Mouse (Mus musculus) adrenal gland, adult 2 months (tissue): ENCODE measurements at regions not wholly inside any gene's neighbourhood (a gene's known extent, or its start where the extent isn't known, plus 50 kb on each side); places are given as distances from the start of the nearest gene placed in this dataset.

Experiments
- DNase-seq: peaks from one replicate; pipeline ENCODE4 v3.0.0; 2021

DNA sequence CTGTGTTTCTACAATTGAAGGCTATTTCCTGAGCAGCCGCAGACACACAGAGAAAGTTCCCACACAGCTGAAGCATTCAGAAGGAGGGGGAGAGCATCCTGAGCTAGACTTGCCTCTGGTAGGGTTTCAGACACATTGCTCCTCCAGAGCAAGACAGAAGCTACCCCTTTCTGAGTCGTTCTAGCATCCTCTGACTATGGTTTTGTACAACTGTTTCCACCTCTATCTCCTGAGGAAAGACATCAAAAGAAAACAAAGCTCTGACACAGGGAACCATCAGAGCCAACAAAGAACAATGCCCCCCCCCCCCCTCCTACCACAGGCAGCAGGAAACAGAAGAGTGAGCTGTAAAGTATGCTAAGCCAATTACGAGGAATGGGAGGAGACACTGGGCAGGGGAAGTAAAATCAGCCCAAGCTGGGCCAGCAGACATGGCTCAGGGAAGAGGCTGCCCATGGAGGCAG is 132.3 kb upstream of the Atp2b1 start:
- DNase-seq, result no peak

DNA sequence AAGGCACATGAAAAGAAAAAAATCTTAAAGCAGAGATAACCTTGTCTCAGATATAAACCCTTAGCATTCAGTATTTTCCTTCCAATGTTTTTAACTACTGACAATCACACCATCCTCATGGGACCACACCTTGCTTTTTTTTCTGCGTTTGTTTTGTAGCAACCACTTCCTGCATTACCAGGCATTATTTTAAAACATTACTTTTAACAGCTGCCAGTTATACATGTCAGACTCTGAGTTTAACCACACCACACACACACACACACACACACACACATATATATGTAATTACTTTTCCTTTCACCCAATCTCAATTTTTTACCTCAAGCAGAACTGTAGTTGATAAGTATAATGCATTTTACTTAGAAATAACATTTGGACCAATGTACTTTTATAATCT is 128.8 kb upstream of the Atp2b1 start:
- DNase-seq, result no peak

DNA sequence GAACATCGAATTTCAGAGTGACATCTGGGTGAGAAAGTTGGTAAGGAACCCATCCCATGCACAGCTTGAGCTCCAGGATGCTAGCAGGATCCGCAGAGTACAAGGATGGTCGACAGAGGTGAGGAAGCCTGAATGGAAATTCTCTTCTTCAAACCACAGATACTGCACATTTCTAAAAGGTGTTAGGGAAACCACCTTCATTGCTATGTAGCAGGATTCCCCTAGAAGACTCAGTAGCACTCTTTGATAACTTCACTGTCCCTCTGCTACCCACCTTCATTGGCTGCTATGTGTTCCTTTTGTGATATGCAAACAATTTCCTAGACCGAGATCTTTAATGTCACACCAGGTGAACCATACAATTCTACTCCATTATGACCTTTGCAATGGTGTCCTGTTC is 128.1 kb upstream of the Atp2b1 start:
- no peak for DNase-seq

DNA sequence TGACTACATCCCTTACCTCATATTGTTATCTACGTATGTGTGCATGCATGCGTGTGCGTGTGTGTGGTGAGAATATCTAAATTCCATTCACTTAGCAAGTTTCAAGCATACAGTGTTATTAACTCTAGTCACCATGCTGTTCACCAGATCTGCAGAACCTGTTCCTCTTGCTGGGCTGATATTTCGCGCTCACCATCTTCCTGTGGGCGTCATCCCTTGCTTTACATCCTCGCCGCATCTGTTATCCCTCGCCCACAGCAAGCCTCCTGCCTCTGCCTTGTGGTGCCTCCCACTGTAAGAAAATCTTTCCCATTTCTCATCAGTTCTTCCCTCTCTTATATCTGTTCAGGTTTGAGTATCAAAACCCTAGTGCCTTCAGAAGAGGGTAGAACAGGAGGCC is 124.4 kb upstream of the Atp2b1 start:
- DNase-seq, result no peak

DNA sequence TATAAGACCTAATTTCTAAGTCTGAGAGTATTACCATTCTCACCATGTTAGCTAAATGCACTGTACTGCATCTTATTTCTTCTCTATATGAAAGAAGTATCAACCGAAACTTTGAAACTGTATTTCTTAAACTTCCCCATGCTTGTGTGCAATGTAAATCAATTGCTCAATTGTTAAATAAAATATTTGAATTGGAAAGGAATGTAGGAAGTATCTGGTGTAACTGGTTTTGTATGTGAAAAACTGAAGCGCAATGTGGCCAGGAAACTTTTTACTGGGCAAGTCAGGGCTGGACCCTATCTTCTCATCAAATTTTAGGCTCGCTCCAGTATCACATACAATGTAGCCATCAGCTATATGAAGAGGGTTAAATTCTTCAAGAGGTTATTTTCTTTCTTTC is 123.8 kb upstream of the Atp2b1 start:
- no peak for DNase-seq

DNA sequence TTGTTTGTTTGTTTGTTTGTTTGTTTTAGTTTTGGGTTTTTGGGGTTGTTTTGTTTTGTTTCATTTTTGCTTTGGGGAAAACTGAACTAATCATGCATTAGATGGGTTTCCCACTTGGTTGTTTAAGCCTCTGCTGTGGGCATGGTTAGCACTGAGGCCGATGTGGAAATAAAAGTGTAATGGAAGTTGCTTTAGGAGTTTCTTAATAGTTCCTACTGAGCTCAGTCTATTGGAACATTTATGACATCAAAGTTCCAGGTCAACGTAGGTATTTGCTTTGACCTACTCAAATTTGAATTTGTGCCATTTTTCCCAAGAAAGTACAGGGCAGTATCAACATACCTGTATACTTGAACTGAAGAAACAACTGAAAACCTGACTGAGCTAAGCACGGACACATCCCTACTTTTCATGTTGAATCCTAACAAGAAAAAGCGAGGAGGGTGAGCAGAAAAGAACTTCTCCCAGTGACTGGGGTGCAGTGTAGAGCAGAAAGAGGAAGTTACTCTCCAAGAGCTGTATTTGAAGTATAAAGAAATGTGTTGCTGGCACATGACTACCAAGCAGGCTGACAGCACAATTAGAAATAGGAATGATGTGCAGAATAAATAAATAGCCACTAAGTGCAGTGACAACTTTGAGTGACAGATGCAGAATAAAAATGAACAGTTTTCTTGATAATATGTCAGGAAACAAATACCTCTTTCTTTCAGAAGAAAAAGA is 122.0 kb upstream of the Atp2b1 start:
- no peak for DNase-seq

DNA sequence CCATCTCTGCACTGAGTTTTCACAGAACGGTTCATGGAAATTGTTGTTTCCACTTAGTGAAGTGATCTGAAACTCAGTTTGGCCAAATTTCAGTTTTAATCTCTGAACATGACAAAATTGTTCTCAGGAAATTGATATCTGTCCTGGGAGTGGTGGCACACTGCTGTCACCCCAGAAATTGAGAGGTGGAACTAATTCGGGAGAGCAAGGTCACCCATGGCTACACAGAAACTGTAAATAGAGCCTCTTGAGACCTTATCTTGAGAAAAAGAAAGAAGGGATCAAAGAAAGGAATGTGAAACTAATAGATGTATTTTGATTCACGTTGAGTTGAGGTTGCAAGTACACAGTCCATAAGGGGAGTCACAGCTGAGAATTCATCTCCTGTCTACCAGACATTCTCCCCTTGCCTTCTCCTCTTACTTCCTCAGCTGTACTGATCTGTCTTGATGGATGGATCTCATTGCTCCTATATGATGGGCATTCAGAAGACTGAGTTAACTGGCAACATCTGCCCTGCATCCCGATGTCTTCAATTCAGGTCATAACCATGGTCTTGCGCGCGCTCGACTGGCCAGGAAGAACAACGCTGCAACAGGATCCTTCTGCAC is 120.2 kb upstream of the Atp2b1 start:
- DNase-seq, result no peak

DNA sequence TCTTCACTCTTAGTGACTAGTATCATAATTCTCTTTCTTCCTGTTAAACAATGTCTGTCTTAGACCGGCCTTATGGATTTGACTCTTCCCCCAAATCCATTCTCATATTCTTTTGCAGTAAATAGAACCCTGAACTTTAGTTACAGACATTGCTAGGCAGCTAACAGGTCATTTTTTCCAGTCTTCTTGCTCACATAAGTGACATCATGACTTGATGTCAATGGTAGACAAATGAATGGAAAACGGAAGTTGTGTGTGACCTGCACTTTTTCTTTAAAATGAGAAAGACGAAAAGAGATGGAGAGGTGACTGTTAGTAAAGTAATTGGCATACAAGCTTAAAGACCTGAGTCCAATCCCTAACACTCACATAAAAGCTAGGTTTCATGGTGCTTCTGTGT is 118.2 kb upstream of the Atp2b1 start:
- DNase-seq, result no peak

DNA sequence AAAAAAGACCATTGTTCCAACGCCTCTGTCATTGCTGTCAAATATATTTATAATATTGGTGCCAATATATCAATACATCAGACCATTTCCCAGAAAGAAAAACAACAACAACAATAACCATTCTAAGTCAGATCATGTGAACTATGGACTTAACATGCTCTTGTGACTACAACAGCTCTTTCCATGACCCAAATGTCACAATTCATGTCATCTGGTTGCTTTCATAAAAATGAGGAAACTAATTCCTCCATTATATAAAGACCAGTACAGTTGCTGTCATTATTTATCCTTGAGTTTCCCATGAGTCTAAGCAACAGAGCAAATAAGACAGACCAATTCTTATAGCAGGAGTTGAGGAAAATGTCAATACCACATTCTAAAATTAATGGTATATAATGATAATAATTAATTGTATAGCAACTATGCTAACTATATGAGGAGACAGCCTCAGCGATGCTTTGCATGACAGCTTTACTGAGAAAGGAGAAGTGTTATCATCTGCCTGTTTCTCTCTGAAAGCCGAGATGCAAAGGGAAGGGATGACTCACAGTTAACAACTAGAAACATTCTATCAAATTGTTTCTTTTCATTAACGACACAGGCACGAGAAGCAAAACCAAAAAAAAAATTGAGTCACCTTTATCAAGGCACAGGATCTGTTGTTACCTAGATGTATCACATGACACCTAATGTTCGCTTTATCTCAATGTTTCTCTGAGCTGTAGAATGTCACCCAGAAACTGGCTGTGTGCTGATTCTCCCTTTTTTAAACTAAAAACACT is 115.4 kb upstream of the Atp2b1 start:
- no peak for DNase-seq

DNA sequence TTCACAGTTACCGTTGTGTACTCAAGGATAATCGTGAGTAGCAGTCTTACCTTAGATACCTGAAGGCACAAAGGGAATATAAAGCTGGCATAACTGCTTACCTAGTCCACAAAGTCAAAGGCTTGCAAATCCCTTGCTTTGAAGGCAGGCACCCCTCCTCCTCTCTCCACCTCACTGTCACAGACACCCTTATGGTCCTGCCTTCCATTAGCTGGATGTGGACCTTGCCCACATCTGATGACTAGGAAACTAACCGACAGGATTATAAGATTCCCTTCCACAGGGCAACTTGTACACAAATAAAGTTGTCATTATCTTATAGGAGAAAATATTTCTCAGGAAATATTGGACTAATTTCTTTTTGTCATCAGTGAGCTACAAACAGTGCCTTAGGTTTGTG is 114.4 kb upstream of the Atp2b1 start:
- no peak for DNase-seq

DNA sequence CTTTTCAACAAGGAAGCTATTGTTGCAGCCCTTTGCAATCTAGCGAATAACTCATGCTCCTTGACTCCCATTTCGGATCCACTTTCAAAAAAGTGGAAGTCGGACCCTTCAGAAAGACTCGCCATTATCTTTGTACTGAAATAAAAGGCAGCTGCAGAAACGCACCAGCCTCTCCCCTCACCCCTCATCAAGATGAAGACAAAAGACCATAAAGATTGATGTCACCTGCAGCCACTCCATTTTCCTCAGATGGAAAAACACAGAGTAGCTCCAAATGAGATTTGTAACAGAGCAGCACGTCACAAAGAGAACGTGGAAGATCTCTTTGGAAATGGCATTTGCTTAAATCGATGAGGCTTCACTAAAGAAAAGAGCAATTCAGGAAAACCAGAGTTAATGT is 113.3 kb upstream of the Atp2b1 start:
- DNase-seq, result no peak

DNA sequence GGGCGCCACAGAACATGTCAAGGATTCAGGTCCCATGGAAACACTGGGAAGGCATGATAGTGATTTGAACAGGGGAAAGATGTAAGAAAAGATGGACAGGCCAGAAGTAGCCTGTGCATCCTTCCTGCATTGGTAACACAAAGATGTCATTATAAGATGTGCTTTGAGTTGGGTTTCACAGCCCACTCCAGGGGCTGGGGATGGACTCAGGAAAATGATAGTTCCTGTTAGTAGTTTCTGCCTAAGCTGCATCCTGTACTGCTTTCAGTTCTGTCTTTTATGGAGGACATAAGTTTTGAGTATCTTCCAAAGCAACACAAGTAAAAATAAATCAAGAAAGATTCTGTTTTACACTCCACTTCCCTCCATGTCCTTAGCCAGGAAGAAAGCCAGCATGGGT is 109.2 kb upstream of the Atp2b1 start:
- DNase-seq, result no peak

DNA sequence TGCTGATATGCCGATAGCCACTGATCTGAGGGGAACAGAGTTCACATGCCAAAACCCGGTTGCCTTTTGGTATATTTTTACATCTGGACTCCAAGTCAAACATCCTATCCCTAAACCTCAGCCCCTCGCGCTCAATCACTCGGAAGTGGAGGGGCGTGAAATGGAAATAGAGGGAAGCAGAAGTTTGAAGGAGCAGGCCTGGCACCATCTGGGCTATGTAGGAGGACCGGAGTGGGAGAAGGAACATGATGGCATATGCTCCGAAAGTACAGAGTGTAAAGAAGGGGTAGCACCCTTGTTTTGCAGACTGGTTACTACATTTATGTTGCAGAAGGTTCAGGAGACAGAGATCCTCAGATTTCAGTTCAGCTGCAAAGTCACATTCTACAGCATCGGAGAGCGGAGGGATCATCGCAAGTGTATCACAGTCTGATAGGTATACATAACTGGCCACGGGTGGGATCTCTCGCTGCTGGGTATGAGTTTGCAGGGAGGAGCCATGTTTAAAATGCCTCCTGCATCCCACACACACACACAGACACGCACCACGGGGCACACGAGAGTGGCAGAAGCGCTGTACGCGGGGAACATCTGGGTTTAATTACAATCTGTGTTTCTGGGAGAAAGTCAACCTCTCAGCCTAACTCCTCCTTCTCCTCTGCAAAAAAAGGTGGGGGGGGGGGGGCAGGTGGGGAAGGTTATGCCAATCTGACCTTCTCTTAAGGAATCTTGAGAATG is 107.2 kb upstream of the Atp2b1 start:
- no peak for DNase-seq

DNA sequence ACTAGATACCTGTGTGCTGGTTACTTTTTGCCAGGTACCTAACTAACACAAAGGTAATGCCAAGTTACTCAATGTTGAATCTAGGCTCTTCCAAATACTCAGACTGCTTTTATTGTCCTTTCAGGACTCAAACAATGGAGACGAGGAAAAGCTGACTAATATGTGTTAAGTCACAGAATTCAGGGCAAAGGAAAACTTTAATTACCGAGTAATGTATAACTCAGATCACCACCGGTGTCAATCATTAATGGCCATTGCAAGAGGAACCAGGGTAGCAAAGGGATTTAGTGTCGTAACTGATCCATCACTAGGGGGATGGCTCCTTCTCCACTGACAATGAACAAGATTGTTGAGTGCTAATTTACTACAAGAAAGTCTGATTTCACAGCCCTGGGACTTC is 105.6 kb upstream of the Atp2b1 start:
- DNase-seq, result no peak

DNA sequence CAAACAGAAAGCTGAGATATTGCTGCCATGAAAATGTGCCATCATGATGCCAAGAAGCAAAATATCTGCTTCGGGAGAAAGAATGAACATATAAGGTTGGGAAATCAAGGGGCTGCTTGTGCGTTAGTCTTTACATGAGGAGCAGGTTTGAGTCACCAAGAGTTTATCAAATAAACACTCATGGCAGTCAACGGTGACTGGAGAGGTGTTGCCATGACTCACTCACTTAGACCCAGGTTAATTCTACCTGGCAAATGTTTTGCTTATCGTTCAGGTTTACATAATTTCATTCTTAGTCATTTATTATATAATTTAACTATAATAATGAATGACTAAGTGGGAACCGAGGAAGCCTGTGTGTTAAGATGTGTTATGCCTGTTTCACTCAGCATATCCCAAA is 85.2 kb upstream of the Atp2b1 start:
- no peak for DNase-seq

DNA sequence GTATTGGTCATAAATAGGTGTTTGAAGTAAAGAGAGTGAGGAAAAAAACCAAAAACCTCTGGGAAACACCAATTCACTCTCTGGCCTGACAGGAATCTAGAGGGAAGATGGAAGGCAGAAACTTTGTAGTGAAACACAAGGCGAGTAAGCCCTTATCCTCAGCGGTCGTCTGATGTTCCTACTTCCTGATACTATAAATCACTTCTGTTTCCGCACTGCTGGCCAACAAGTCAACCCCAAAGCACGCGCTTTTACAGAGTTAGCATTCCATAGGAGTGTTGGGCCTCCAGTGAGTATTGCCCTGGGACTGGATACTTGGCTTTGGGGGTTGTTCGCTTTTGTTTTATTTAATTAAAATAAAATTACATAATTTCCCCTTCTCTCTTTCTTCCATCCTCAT is 82.7 kb upstream of the Atp2b1 start:
- DNase-seq, result no peak

DNA sequence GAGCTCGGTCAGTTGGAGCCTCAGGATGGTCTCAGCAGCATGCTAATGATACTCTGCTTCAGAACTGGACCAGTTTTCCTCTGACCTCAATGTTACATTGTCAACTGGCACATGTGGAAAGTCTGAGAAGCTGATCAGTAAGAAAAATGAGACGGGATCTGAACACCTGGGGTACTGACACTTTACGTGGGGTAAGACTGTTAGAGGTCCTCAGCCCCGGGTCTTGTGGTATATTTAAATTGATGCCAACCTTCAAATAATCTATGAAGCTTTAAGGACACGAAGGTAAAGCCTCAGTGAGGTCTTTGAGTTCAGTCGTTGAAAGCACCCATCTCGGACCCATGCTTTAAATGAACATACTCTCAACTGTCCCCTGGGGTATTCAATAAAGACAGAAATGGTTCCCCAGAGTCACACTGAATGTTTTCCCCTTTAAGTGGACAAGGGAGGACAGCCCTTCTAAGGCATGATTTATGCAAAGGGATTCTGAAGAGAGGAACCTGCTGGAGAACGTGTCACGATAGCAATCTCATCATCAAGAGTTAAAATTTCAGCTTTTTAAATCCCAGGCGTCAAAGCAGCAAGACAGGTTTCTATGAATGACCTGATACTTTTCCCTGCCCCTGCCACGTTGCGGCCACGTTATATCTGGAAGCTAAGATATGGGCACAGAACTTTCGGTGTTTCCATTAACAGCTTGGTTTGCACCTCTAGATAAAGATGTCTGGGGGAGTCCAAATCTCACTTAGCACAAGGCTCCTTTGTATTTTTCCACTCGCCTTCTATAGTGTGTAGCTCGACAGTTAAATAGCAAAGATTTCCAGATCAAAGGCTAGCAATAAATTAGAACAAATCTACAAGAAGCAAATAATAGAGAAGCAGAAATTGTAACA is 76.7 kb upstream of the Atp2b1 start:
- no peak for DNase-seq

DNA sequence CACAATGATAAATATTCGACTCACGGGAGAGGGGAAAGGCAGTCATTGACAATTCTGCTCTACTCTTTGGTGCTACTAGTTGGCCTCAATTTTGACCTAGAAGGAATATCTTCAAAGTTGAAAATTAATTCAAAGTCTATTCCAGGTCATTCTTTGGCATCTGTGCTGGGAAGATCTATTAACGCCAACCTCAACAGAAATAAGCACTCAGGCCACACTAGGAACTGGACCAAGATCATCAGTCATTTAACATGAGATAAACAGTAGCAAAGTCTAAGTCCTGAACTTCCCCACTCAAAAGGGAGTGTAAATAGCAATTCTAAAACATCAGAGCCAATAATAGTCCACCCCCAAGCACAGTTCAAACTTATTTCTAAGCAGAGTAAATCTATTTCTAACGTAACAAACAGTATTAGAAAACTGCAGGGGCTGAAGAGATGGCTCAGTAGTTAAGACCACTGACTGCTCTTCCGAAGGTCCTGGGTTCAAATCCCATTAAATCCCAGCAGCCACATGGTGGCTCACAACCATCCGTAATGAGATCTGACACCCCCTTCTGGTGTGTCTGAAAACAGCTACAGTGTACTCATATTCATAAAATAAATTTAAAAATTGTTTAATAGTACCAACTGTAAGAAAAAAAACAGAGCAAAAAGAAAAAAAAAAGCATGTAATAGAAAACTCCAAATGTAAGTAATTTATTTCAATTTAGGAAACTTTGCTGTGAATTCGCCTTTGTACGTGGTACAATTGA is 75.1 kb upstream of the Atp2b1 start:
- no peak for DNase-seq

DNA sequence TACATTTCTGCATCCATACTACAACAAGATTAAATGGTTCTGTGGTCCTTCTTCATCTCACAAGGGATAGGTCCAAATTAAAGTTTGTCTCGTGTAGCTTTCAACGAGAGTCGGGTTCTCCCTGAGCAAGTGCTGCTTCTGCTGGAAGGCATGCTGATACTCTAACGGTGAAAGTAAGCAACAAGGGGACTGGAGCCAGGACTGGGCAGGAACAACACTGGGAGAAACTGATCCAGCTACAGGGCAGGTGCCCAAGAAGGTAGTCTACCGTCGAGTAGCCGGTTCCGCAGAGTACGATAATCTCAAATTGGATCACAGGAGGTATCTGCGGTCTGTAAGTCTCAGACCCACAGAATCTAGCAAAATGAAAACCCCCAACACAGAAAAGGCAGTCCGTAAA is 74.2 kb upstream of the Atp2b1 start:
- no peak for DNase-seq

DNA sequence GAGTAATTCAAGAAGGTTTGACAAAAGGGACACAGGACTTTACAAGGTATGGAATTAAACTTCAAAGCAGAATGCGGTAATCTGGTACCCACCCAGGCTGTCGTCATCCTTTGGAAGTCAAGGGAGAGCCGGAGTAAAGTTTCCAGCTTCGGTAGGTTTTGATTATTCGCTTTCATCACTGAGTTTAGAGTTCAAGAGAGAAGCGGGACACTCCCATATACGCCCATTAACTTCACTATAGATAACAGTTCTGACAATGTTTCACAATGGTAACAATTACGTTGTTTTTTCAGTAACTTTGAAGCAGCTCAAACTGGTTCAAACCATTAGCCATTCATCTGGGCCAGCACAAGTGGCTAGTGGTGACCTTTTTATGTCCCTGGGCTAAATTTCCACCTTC is 73.8 kb upstream of the Atp2b1 start:
- DNase-seq, result no peak
